Mouse (Mus musculus) CH12.LX (cell line): Measurements from ENCODE around the gene Cox17. TPM values are rescaled to one million over a fixed set of nuclear protein-coding genes. Genes with fewer than 3 reads are reported as not detected.

Source experiments
- DNase-seq: peaks from one replicate; pipeline ENCODE4 v3.0.0-alpha.2; 2013; ENCODE audit errors: extremely low read depth
- H3K27ac ChIP-seq: 2 replicates; pipeline ENCODE4 v1.5.1; 2012; ENCODE audit warnings: low read depth, mild to moderate bottlenecking, control low read depth, moderate library complexity; ENCODE audit not compliant: insufficient read depth
- H3K27me3 ChIP-seq: replicated peaks from 2 replicates; pipeline ENCODE3; 2012; ENCODE audit warnings: inconsistent platforms
- H3K36me3 ChIP-seq, 2 experiments: replicated peaks in 1 of 2; 2 replicates each; pipeline versions ENCODE3 to v1.6.1; 2012; ENCODE audit warnings: inconsistent platforms in 1 of 2, low read length in 1 of 2, mild to moderate bottlenecking in 1 of 2, mixed read lengths in 1 of 2, moderate library complexity in 1 of 2; ENCODE audit not compliant: control insufficient read depth in 1 of 2, insufficient read depth in 1 of 2
- H3K4me1 ChIP-seq, 2 experiments: 2 replicates each; pipeline ENCODE4 v1.6.1; 2012; ENCODE audit warnings: inconsistent platforms in 1 of 2, moderate library complexity in 1 of 2; ENCODE audit not compliant: insufficient read depth in 2 of 2, control insufficient read depth in 1 of 2
- H3K4me2 ChIP-seq: 2 replicates; pipeline ENCODE4 v1.6.1; 2012; ENCODE audit warnings: low read depth, mild to moderate bottlenecking, control low read depth; ENCODE audit not compliant: poor library complexity, insufficient read depth, severe bottlenecking
- H3K4me3 ChIP-seq, 3 experiments: fragments of 150-350 bp in 1 of 3; sonication (generic) in 1 of 3; replicated peaks in 1 of 3; 2 replicates each; pipeline versions ENCODE3 to v1.5.1; 2011 to 2012; ENCODE audit warnings: low read depth in 2 of 3, low read length in 2 of 3, mild to moderate bottlenecking in 2 of 3, moderate library complexity in 2 of 3, control low read depth in 1 of 3, improper control_type of control experiment in 1 of 3, inconsistent platforms in 1 of 3, mixed read lengths in 1 of 3; ENCODE audit not compliant: poor library complexity in 1 of 3
- H3K79me2 ChIP-seq: replicated peaks from 2 replicates; pipeline ENCODE4 v1.6.1; 2012; ENCODE audit warnings: mild to moderate bottlenecking, moderate library complexity; ENCODE audit not compliant: control insufficient read depth, poor library complexity, insufficient read depth, severe bottlenecking; ENCODE audit errors: extremely low read depth
- H3K9ac ChIP-seq: 2 replicates; pipeline ENCODE4 v1.6.1; 2012; ENCODE audit warnings: low read depth, mild to moderate bottlenecking, control low read depth, moderate library complexity; ENCODE audit not compliant: insufficient read depth
- H3K9me3 ChIP-seq: replicated peaks from 2 replicates; pipeline ENCODE3; 2012; ENCODE audit warnings: low read length, inconsistent platforms, mixed read lengths
- BHLHE40 ChIP-seq: IDR thresholded peaks from 2 replicates; pipeline ENCODE4 v1.6.1; 2011; ENCODE audit warnings: mild to moderate bottlenecking, low read depth, low read length, improper control_type of control experiment
- EP300 ChIP-seq: IDR thresholded peaks from 2 replicates; pipeline ENCODE4 v1.6.1; 2011; ENCODE audit warnings: low read length, improper control_type of control experiment
- ETS1 ChIP-seq: conservative IDR thresholded peaks from 2 replicates; pipeline ENCODE4 v1.6.1; 2012; ENCODE audit warnings: low read depth, mild to moderate bottlenecking, inconsistent platforms, low read length, improper control_type of control experiment, moderate library complexity
- GABPA ChIP-seq: IDR thresholded peaks from 2 replicates; pipeline ENCODE4 v1.6.1; 2012; ENCODE audit warnings: low read depth, low read length, improper control_type of control experiment, inconsistent platforms; ENCODE audit not compliant: insufficient replicate concordance
- IRF4 ChIP-seq: IDR thresholded peaks from 2 replicates; pipeline ENCODE4 v1.6.1; 2014; ENCODE audit warnings: low read depth, mild to moderate bottlenecking, inconsistent platforms, low read length, improper control_type of control experiment
- JUN ChIP-seq: IDR thresholded peaks from 2 replicates; pipeline ENCODE4 v1.6.1; 2011; ENCODE audit warnings: low read depth, mild to moderate bottlenecking, low read length, improper control_type of control experiment, moderate library complexity; ENCODE audit not compliant: insufficient read depth
- JUND ChIP-seq: conservative IDR thresholded peaks from 2 replicates; pipeline ENCODE4 v1.6.1; 2011; ENCODE audit warnings: low read depth, low read length, improper control_type of control experiment
- MAX ChIP-seq: IDR thresholded peaks from 2 replicates; pipeline ENCODE4 v1.6.1; 2011; ENCODE audit warnings: low read length, improper control_type of control experiment
- POLR2A ChIP-seq: IDR thresholded peaks from 2 replicates; pipeline ENCODE4 v1.6.1; 2011; ENCODE audit warnings: low read depth, mild to moderate bottlenecking, improper control_type of control experiment, low read length
- RCOR1 ChIP-seq: conservative IDR thresholded peaks from 2 replicates; pipeline ENCODE4 v1.6.1; 2012; ENCODE audit warnings: low read depth, mild to moderate bottlenecking, inconsistent platforms, low read length, improper control_type of control experiment
- SIN3A ChIP-seq: IDR thresholded peaks from 2 replicates; pipeline ENCODE4 v1.6.1; 2012; ENCODE audit warnings: low read length, improper control_type of control experiment, inconsistent platforms
- TCF12 ChIP-seq: IDR thresholded peaks from 2 replicates; pipeline ENCODE4 v1.6.1; 2014; ENCODE audit warnings: low read depth, mild to moderate bottlenecking, inconsistent platforms, low read length, improper control_type of control experiment
- USF1 ChIP-seq: IDR thresholded peaks from 2 replicates; pipeline ENCODE4 v1.6.1; 2014; ENCODE audit warnings: low read depth, mild to moderate bottlenecking, inconsistent platforms, low read length, improper control_type of control experiment
- USF2 ChIP-seq: conservative IDR thresholded peaks from 2 replicates; pipeline ENCODE4 v1.6.1; 2011; ENCODE audit warnings: low read depth, low read length, improper control_type of control experiment
- dilution Hi-C: fragments of 300-500 bp; cut with MboI; formaldehyde crosslinking; loops from 2 replicates; pipeline ENCODE4 v1.14.3; 2020; ENCODE audit warnings: low sequenced_read_pairs; ENCODE audit not compliant: extremely low pct_unique_long_range_greater_than_20kb, extremely low pct_ligation_motif_present
- in situ Hi-C: fragments of 300-500 bp; cut with MboI; formaldehyde crosslinking; loops from 3 replicates; pipeline ENCODE4 v1.14.3; 2019; ENCODE audit warnings: low sequenced_read_pairs, low pct_ligation_motif_present, low pct_unique_long_range_greater_than_20kb, mixed read lengths
- polyA plus RNA-seq: library from polyadenylated mRNA; unstranded; fragments of >175 nt; gene quantifications from 2 replicates; pipeline ENCODE4 v1.2.1, GENCODE M21; 2012; ENCODE audit warnings: low read depth; ENCODE audit not compliant: insufficient read length
- total RNA-seq, 2 experiments: library from RNA; depleted of rRNA; stranded (reverse); fragments of 300-350 nt in 1 of 2; fragments of >200 nt in 1 of 2; gene quantifications; 2 replicates each; pipeline ENCODE4 v1.2.3; 2012 to 2014

Cox17 gene
- total and polyA plus RNA-seq, 3 experiments, result 410 to 706 (median 622) TPM

- dilution Hi-C loops, result no loop called here
- no peaks in the 10 kb centered on the region for H3K36me3 ChIP-seq
- TF ChIP-seq USF2 (peak; percentile 26; the same call in 1 of the 2 replicates), IRF4 (peak; percentile 80), JUND (peak; percentile 65; the same call in 1 of the 2 replicates), EP300 (peak; percentile 72), ETS1 (peak; percentile 13; the same call in 1 of the 2 replicates), JUN (peak; percentile 79; the same call in 1 of the 2 replicates), BHLHE40 (peak; percentile 44; the same call in 1 of the 2 replicates), SIN3A (no peak), RCOR1 (no peak), TCF12 (no peak), USF1 (peak; percentile 15; the same call in 1 of the 2 replicates), GABPA (no peak), MAX (peak; percentile 61)
- no peak overlapping the region for H3K4me3 ChIP-seq
- H3K27ac ChIP-seq, result peak overlapping the region; percentile 18
- peaks cover 38 to 70% of the 10 kb centered on the region in 2 experiments for H3K4me1 ChIP-seq
- in situ Hi-C loops, result no loop called here
- no peaks in the 10 kb centered on the region for H3K27me3 ChIP-seq
- DNase-seq, result no peak
- 0 out of 2 replicates have a peak, but pooled peaks cover 2% of the 10 kb centered on the region for H3K79me2 ChIP-seq
- H3K9ac ChIP-seq, result no peak overlapping the region
- no peak overlapping the region for H3K4me2 ChIP-seq
- no peaks in the 10 kb centered on the region for H3K9me3 ChIP-seq
These were observed 43.5 kb downstream of the Cox17 start for GRCm38 (mm10) chr16:38390322-38390721.

- no peak overlapping the region for H3K4me2 ChIP-seq
- no peak overlapping the region for H3K27ac ChIP-seq
- H3K79me2 ChIP-seq, result no peaks in the 10 kb centered on the region
- in situ Hi-C loops, result no loop called here
- no peaks in the 10 kb centered on the region for H3K36me3 ChIP-seq
- dilution Hi-C loops, result no loop called here
- no peak overlapping the region for H3K4me3 ChIP-seq
- H3K9ac ChIP-seq, result no peak overlapping the region
- H3K4me1 ChIP-seq, result peaks cover 34 to 75% of the 10 kb centered on the region in 2 experiments
- no peaks in the 10 kb centered on the region for H3K27me3 ChIP-seq
- no peak for TF ChIP-seq ETS1
- no peak for TF ChIP-seq POLR2A
- TF ChIP-seq MAX, result no peak
- TF ChIP-seq USF2, result no peak
- no peak for TF ChIP-seq JUND
- no peaks in the 10 kb centered on the region for H3K9me3 ChIP-seq
- no peak for DNase-seq
These were observed 45.5 kb downstream of the Cox17 start for GRCm38 (mm10) chr16:38392126-38392894.
